Mouse (Mus musculus) intestine, postnatal 0 days (tissue): ENCODE results near the gene Tbxa2r. TPM values are rescaled to one million over a fixed set of nuclear protein-coding genes. Genes with fewer than 3 reads are reported as not detected.

Source experiments
- ATAC-seq: fragments of 200-750 bp; cut with Nextera tagmentation; 2 replicates; pipeline ENCODE4 v1.8.0; 2017; ENCODE audit warnings: mild to moderate bottlenecking, moderate TSS enrichment, moderate library complexity
- H3K27ac ChIP-seq: fragments of 300-500 bp; sonication (generic); 2 replicates; pipeline ENCODE4 v1.5.1; 2014; ENCODE audit warnings: mild to moderate bottlenecking, low read depth, low read length, moderate library complexity
- H3K27me3 ChIP-seq: fragments of 300-500 bp; sonication (generic); replicated peaks from 2 replicates; pipeline ENCODE4 v1.6.1; 2014; ENCODE audit warnings: low read length, mixed read lengths; ENCODE audit not compliant: control insufficient read depth, insufficient read depth
- H3K36me3 ChIP-seq: fragments of 300-500 bp; sonication (generic); 2 replicates; pipeline ENCODE4 v1.6.1; 2014; ENCODE audit warnings: mild to moderate bottlenecking, moderate library complexity; ENCODE audit not compliant: control insufficient read depth, insufficient read depth
- H3K4me1 ChIP-seq: fragments of 300-500 bp; sonication (generic); replicated peaks from 2 replicates; pipeline ENCODE4 v1.6.1; 2014; ENCODE audit warnings: antibody characterized with exemption, low read length, mixed read lengths; ENCODE audit not compliant: control insufficient read depth, insufficient read depth
- H3K4me2 ChIP-seq: fragments of 300-500 bp; sonication (generic); replicated peaks from 2 replicates; pipeline ENCODE4 v1.6.1; 2014; ENCODE audit warnings: low read depth, mild to moderate bottlenecking, moderate library complexity
- H3K4me3 ChIP-seq: fragments of 300-500 bp; sonication (generic); 2 replicates; pipeline ENCODE4 v1.5.1; 2014; ENCODE audit warnings: low read depth, low read length
- H3K9ac ChIP-seq: fragments of 300-500 bp; sonication (generic); 2 replicates; pipeline ENCODE4 v1.6.1; 2014; ENCODE audit warnings: mild to moderate bottlenecking, low read depth, low read length
- H3K9me3 ChIP-seq: fragments of 300-500 bp; sonication (generic); 2 replicates; pipeline ENCODE4 v1.6.1; 2016; ENCODE audit warnings: mixed run types; ENCODE audit not compliant: control insufficient read depth
- CTCF ChIP-seq: sonication (generic); IDR thresholded peaks from 2 replicates; pipeline ENCODE4 v1.5.1; 2016; ENCODE audit warnings: low read depth, mild to moderate bottlenecking, control low read depth, antibody characterized with exemption, moderate library complexity
- WGBS: fragments of 180-500 bp; shearing (Covaris S2); extraction: QIAGEN DNeasy Blood & Tissue Kit; methylation state at CpG from one replicate; pipeline ENCODE4 v1.1.7; 2014; 5-methylcytosine and 5-hydroxymethylcytosine counted together
- polyA plus RNA-seq: library from polyadenylated mRNA; unstranded; fragments of >200 nt; fragmentation: Nextera tagmentation; extraction: Ambion mirVana; gene quantifications from 2 replicates; pipeline ENCODE4 v1.2.1, GENCODE M21; 2015

Gene Tbxa2r
- polyA plus RNA-seq, 1 experiment from 2014 or later: 9.8 TPM

DNA sequence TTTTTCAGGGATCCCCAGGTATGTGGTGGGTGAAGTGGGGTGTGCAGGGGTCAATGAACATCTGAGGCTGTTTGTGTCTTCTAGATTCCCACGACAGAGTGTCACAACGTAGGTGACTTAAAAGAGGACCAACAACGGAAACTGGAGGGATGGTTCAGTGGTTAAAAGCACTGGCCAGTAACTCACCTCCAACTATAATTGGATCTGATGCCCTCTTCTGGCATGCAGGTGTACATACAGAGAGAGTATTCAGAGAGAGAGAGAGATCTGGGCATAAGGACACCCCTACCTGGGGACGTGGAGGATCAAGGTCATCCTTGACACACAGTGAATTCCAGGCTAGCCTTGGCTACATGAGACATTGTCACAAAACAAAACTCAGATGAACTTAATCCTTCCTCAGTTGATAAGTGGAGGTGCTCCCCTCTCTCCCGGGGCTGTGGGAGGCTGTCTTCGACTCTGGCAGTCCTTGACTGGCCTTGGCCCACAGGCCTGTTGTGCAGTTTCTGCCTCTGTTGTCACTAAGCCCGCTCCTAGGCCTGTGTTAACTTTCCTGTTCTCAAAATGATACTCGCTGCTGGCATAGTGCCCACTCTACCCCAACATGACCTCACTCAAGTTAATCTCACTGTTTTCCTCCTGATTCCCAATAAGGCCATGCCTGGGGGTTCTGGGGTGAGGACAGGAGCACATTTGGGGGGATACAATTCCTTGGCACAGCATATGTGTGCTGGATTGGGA, 16.1 kb downstream of the Tbxa2r start:
- 46% methylated on average over 8 of the region's 8 CpGs for WGBS
- H3K36me3 ChIP-seq: peaks cover 13% of the 10 kb centered on the region; the same call in 1 of the 2 replicates

DNA sequence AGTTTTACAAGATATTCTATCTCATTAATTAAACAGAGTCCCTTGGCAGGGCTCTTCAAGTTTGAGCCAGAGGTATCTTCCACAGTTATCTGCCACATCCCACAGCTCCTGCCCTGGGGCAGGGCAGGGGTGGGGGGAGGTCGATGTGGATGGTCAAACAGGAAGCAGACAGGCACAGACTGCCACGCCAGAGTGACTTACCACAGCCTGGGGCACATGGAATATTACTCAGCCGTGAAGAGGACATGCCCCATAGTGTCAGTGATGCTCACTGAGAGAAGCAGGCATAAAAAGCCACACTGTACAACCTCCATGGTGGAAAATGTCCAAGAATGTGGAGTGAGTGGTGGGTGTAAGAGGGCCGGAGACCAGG, 16.6 kb downstream of the Tbxa2r start:
- H3K4me2 ChIP-seq: no peak overlapping the region
- H3K27me3 ChIP-seq: peaks cover 14% of the 10 kb centered on the region
- no peak overlapping the region for H3K9ac ChIP-seq
- H3K9me3 ChIP-seq: no peaks in the 10 kb centered on the region
- H3K27ac ChIP-seq: no peak overlapping the region
- H3K4me1 ChIP-seq: 0 out of 2 replicates have a peak, but pooled peaks cover 2% of the 10 kb centered on the region
- 85% methylated on average over 4 of the region's 4 CpGs for WGBS
- H3K4me3 ChIP-seq: no peak overlapping the region
- H3K36me3 ChIP-seq: peaks cover 13% of the 10 kb centered on the region; the same call in 1 of the 2 replicates
- no peak for TF ChIP-seq CTCF
- no peak for ATAC-seq

More for the DNA sequence above, 16.1 kb downstream of the Tbxa2r start:
- Histone ChIP-seq H3K9ac (no peak overlapping the region), H3K9me3 (no peaks in the 10 kb centered on the region), H3K27me3 (peaks cover 14% of the 10 kb centered on the region), H3K4me1 (0 out of 2 replicates have a peak, but pooled peaks cover 2% of the 10 kb centered on the region), H3K4me3 (no peak overlapping the region), H3K27ac (no peak overlapping the region), H3K4me2 (no peak overlapping the region)
- TF ChIP-seq CTCF: peak; percentile 64
- no peak for ATAC-seq

DNA sequence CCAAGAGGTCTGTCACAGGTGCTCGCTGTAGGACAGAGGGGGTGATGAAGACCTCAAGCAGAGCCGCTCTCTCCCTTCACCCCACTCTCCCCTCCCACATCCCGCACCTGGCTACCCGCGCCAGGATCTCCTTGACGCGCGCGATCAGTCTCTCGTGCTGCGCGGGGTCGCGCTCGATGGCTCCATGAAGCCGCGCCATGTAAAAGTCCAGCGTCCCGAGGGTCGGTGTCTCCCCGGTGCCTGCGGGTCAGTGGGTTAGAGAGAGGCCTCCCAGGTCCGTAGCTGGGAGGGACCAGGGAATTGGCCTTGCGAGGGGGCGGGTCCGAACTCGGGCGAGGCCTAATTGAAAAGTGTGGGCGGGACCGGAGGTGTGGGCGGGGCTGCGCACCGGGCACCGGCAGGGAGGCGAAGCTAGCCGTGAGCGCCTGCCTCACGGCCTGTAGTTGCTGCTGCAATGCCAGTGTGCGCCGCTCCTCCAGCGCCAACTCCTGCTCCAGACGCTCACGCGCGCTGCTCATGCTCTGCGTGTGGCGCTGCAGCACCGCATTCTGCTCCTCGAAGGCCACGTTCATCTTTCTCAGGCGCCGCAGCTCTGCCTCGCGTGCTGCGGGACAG, 18.0 kb downstream of the Tbxa2r start:
- Histone ChIP-seq H3K4me3 (peak overlapping the region; percentile 27; the same call in 1 of the 2 replicates), H3K36me3 (peaks cover 13% of the 10 kb centered on the region; the same call in 1 of the 2 replicates), H3K9me3 (no peaks in the 10 kb centered on the region), H3K27me3 (peaks cover 14% of the 10 kb centered on the region), H3K4me1 (no peaks in the 10 kb centered on the region), H3K4me2 (peak overlapping the region; percentile 67), H3K9ac (0 out of 2 replicates have a peak overlapping the region, but pooled peaks have one; percentile 13), H3K27ac (no peak overlapping the region)
- 13% methylated on average over 55 of the region's 55 CpGs for WGBS
- peak; percentile 46 for ATAC-seq
- TF ChIP-seq CTCF: peak; percentile 70

DNA sequence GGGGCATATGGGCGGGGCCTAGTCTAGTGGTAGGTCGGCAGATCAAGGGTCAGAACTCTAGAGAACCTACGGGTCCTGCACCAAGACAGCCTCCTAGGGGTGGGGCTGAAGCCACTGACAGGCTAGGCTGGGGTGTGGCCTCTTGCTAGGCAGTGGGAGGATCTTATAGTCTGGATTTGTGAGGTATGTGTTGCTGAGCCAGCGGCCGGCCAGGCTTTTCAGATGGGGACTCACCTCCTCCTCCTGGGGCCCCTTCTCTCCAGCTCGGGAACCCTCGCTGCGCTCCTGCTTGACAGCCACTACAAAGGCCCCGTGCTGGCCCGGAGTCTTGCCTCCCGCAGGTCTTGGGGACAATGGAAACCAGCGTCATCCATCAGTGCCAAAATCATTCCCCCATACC, 20.6 kb downstream of the Tbxa2r start:
- H3K9ac ChIP-seq: 0 out of 2 replicates have a peak overlapping the region, but pooled peaks have one; percentile 73
- peak overlapping the region; percentile 90 for H3K4me2 ChIP-seq
- H3K27ac ChIP-seq: no peak overlapping the region; the same call in 1 of the 2 replicates
- H3K9me3 ChIP-seq: no peaks in the 10 kb centered on the region
- H3K4me3 ChIP-seq: peak overlapping the region; percentile 76
- 4% methylated on average over 12 of the region's 12 CpGs for WGBS
- no peaks in the 10 kb centered on the region for H3K27me3 ChIP-seq
- no peaks in the 10 kb centered on the region for H3K4me1 ChIP-seq
- H3K36me3 ChIP-seq: peaks cover 13% of the 10 kb centered on the region; the same call in 1 of the 2 replicates
- ATAC-seq: no peak
- no peak for TF ChIP-seq CTCF

DNA sequence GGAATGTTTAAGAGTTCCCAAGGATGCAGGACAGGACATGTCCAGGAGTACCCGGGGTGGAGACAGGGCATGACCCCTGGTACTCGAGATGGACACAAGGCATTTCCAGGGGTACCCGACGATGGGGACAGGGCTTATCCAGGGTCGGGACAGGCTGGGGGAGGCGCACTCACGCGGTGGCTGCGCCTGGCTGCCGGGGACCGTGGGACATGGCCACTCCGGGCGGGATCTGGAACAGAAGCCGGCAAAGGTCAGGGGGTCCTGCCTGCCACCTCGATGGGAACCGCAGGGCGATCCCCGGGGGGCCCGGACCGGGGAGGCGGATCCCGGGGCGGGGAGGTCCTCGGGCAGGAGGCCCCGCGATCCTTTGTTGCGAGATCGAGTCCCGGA, 21.4 kb downstream of the Tbxa2r start:
- Histone ChIP-seq H3K27me3 (no peaks in the 10 kb centered on the region), H3K27ac (peak overlapping the region; percentile 75), H3K4me3 (peak overlapping the region; percentile 76), H3K4me1 (no peaks in the 10 kb centered on the region), H3K9me3 (no peaks in the 10 kb centered on the region), H3K4me2 (peak overlapping the region; percentile 90), H3K36me3 (peaks cover 13% of the 10 kb centered on the region; the same call in 1 of the 2 replicates), H3K9ac (peak overlapping the region; percentile 73)
- no peak for ATAC-seq
- TF ChIP-seq CTCF: no peak
- WGBS: under 1% methylated on average over 28 of the region's 29 CpGs

DNA sequence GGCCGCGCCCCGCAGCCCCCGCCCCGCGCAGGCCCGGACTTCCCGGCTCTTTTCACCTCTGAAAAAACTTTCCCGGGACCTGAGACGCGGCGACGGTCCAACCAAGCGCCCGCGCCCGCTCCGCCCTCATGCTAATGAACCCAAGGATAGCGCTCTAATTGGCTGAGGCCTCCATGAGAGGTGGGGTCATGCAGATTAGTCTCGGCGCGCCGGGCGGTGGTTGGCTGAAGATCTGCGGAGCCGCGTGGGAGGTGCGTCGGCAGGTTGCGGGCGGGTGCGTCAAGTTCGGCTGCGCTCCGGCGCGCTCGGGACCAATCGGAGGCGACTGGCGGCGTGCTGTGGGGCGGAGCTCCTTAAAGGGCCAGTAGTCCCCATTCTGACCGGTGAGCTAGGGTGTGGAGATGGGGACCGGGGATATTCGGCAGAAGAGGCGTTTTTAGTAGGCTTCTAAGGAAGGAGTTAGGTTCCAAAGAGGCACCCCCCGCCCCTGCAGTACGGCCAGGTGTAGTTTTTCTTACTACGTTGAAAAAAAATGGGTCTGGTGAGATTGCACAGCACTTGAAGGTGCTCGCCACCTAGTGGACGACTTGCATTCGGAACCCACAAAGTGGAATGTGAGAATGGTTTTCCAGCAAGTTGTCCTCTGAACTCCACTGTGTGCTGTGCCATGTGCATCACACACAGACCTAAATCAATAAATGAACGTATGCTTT, 22.0 kb downstream of the Tbxa2r start, which contains the start of gene Hmg20b:
TSS of gene Hmg20b (minus strand) at position 130 of the 713 bp plus-strand sequence.
- Histone ChIP-seq H3K4me2 (peak within 1 kb of the TSS; percentile 90), H3K4me1 (no peaks in the 10 kb centered on the region), H3K36me3 (peaks cover 13% of the 10 kb centered on the region; the same call in 1 of the 2 replicates), H3K27me3 (no peaks in the 10 kb centered on the region), H3K9me3 (no peaks in the 10 kb centered on the region), H3K4me3 (peak within 1 kb of the TSS; percentile 76), H3K9ac (peak within 1 kb of the TSS; percentile 73), H3K27ac (peak within 1 kb of the TSS; percentile 75)
- under 1% methylated on average over 54 of the region's 54 CpGs for WGBS
- peak; percentile 93 for TF ChIP-seq CTCF
- ATAC-seq: peak; percentile 92
